Mouse (Mus musculus) retina, adult 2 months (tissue): ENCODE measurements around the gene Hs3st4.

Experiments
- DNase-seq: peaks from one replicate; pipeline ENCODE4 v3.0.0-alpha.2; 2012; ENCODE audit warnings: low read depth, low spot score

Gene Hs3st4

DNA sequence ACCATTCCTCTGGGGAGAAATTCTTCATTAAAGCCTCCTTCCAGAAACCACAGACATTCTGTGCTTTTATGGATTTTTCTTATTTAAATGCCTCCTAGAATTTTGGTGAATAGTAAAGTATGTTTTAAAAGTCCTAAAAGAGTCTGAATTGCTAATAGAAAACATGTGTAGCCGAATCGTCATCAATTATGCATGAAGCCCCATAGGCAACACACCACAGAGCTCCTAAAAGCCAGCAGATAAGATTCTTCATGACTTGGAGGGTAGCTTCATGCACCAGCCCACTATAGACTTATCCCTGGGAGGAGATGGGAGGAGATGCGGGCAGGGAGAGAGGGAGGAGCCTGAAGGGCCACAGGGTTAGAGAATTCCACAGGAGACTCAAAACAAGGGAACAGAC is 358.8 kb downstream of the Hs3st4 start:
- no peak for DNase-seq

DNA sequence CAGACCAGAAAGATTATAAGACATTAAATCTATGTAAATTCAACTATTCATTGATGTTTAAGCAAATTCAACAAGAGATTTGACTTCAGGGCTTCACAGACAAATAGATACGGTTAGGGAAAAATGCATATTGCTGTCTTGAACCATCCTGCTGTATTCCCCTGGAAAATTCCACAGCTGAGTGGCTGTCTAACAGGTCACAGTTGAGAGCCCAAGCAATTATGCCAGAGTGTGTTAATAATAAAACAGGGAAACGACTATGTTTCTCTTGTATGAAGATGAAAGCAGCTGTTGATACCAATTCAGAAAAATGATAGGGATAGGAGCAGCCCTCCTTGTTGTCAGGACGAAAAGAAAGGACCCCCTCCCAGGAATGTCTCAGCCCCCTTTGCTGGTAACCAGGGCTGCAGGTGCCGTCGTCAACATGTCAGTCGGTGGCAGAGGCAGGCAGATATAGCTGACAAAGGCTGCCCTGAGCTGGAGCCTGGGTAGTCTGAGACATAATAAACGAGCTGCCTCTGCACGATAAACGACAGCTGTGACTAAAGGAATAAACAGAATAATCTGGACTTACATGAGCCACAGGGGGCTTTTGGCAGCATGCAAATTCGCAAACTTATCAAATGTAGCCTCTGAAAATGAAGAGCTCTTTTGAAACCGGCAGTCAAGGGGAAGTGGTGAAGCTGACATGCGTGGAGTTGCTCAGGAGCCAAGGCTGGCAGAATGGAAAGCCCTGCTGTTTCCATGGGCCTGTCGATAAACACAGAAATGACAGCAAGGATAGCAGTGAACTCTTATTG is 364.7 kb downstream of the Hs3st4 start:
- DNase-seq = no peak

DNA sequence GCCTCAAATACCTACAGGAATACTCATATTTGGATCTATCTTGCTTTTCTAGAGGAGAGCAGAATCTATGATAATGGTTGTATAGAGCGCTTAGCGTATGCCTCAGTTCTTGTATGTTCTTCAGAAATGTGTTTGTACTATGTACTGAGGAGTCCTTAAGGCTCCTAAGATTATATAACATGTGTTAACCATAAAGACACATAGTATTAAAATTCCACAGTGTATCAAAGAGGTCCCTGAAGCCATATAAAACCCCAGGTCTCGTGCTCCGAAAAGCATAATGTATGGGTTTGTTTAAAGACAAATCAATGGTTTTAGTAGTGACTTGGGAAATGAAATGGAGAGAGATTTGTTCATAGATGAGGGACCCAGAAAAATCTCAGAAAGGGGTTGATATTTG is 371.4 kb downstream of the Hs3st4 start:
- DNase-seq = no peak

DNA sequence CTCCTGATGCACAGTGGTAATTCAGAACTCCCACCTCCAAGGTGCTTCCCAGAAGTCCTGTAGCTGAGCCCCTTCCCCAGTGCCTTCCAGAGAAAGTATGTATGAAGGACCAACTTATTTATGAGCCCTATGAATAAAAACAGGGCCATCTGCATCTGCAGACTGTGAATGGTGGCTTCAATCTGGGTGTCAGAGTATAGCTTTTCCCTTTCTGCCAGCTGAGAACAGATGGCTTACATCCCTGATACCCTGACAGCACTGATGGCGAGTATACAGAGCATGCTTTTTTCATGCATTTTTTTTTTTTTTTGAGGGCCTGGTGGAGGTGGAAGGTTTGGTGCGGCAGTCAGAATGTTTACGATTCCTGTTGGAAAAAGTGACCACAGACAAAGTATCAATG is 375.4 kb downstream of the Hs3st4 start:
- DNase-seq = no peak

DNA sequence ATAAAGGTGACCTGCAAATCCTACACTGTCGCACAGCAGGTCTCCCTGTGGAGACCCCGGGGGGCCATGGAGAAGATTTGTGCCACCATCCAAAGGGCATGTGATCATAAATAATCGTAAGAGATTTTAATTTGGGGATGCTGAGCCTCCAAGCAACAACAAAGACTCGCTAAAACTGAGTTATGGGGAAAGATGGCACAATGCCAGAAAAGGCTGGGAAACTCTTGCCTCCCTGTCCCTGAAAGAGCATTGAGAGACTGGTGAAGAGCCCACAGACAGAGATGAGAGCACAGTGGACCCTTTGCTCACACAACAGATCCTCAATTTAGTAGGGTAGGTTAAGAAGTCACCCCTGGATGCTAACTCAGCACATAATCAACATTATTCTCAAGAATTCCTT is 377.2 kb downstream of the Hs3st4 start:
- DNase-seq = no peak

DNA sequence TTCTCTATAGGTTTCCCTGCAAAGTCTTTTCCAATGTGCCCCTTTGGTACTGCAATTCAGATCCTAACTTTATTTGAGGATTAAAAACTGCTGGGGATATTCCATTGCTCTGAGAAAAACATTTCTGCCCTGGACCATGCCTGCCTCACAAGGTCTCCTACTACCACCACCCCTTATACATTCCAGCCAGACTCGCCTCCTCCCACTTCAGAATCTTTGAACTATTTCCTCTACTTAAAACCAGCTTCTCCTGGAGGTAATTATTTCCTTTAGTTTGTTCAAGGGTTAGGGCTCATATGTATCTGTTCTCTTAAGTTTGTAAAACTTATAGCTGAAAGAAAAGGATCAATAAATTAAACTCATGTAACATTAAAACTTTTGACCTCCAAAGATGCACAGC is 389.6 kb downstream of the Hs3st4 start:
- DNase-seq = no peak

DNA sequence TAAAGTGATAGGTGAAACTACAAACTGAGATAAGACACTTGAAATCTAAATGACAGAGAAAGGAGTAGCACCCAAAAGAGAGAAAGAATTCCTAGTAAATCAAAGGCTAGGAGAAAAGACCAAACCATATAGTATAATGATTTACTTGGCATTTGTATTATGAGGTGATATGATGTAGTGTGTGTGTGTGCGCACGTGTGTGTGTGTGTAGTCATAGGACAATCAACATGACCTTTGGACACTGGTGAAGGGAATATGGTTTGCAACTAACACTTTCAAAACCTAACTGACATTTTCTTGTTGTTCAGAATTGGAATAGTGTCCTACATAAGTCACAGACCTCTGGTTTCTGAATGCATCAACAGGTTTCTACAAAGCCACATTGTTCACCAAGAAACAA is 390.0 kb downstream of the Hs3st4 start:
- DNase-seq = no peak

DNA sequence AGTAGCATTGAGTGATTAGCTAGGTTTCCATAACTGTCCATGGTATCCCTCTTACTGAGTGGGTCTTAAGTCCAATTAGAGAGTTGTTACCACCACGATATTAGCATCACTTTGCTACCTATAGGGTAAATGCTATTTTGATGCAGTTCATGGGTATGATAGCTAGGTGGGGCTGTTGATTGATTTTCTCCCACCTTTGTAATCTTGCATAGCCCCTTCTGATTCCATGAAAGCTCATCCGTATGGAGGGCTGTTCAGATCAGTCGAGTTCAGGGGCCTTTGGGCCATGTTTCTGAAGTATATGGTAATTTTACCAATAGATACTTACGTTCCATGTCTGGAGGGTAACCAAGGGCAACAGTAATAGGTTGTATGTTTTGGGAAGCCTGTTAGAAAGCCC is 400.8 kb downstream of the Hs3st4 start:
- DNase-seq = peak; percentile 0

DNA sequence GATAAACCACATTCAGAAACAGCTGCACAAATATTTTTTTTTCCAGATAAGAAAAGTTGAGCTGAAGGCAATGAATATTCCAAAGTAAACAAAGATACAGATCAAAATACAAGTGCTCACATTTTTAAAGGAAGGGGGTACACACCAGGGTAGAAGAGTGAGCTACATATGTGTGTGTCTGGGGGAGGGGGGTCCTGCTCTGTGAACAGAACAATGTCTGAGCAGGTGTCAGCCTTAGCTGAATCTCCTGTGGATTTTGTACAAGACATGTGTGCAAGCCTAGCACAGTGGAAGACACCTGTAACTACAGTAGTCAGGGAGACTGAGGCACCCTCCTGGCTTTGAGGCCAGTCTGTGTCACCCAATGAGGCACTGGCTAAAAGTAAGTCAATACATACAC is 416.5 kb downstream of the Hs3st4 start:
- no peak for DNase-seq

DNA sequence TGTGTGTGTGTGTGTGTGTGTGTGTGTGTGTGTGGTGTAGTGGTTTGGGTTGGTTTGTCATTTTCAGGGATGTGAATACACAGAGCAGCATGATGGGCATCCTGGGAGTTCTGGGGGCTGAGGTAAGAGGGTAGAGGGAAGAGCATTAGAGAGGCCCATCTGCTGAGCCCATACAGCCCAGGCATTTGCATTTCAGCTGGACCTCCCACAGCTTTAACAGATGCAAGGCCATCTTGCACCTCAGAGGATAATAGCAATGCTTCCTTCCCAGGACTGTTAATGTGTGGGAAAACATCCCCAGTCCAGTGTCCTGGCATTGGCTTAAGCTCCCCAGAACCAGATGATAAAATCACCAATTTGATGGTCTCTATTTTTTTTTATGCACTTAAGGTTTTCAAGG is 444.3 kb downstream of the Hs3st4 start:
- DNase-seq = no peak
